Comparison of ENCODE assay signal across 24 mouse cellular contexts in the genomic region with DNA sequence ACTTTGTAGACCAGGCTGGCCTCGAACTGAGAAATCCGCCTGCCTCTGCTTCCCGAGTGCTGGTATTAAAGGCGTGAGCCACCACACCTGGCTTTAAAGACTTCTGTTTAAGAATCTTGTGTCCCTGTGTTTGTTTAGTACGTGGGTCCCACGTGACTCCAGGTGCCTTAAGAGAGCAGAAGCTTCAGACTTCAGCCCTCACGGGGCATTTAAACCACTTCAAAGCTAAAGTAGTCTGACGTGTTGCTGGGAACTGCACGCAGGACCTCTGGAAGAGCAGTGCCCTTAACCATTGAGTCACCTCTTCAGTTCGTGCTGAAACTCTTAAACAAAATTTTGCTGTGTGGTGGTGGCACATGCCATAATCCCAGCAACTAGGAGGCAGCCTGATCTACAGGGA. TPM values are rescaled to one million over a fixed set of nuclear protein-coding genes. Genes with fewer than 3 reads are reported as not detected.
DNase-seq lines count a peak whose midpoint lies in the region; ATAC-seq and TF ChIP-seq lines count a peak whose summit lies in the region.
"Had no signal": no experiment of that assay in that cellular context is flagged by ENCODE, and none has a peak within 500 bp of the region (broad histone marks: within the 10 kb centered on the region; RNA-seq: fewer than 3 reads in every experiment).

No protein-coding gene starts in this region.

- DNase-seq in lung, adult 18-20 months = peak; percentile 52 to 76
- DNase-seq in lung, postnatal 10 days = no peak
- DNase-seq in lung, postnatal 0 days (ENCODE audit: low spot score) = peak; percentile 60
- no peak for DNase-seq in lung, adult 2 months
- DNase-seq in T-cell, adult 2 months (ENCODE audit: low spot score) = peak; percentile 46
- peak; percentile 78 for DNase-seq in lung, postnatal 36 days
- DNase-seq in cerebellum, postnatal 14 days = no peak
- DNase-seq: adrenal gland, adult 2 months; adrenal gland, postnatal 10 days; adrenal gland, postnatal 25 days; B cell, adult 2 months; cerebellum, adult 11 months; cerebellum, adult 18-20 months; cerebellum, adult 8-10 months; cerebellum, adult 9-11 months; cerebellum, postnatal 25 days had no signal

- ATAC-seq in lung, postnatal 0 days = peak; percentile 62
- ATAC-seq: CD4-positive, CD25-positive, alpha-beta regulatory T cell, adult 4 months; forebrain, embryonic 13.5 days; forebrain, embryonic 15.5 days; Patski had no signal

- H3K4me2 ChIP-seq in lung, postnatal 0 days (replicated peaks; ENCODE audit: low read depth, low read length) = no peak overlapping the region
- H3K4me2 ChIP-seq: embryonic facial prominence, embryonic 12.5 days; forebrain, embryonic 13.5 days; forebrain, embryonic 15.5 days had no signal

- H3K4me3 ChIP-seq in lung, postnatal 0 days (ENCODE audit: low read depth, low read length) = no peak overlapping the region
- no peak overlapping the region for H3K4me3 ChIP-seq in lung, adult 2 months (replicated peaks; ENCODE audit: extremely low read depth, low read depth, low read length)
- H3K4me3 ChIP-seq: embryonic facial prominence, embryonic 10.5 days; embryonic facial prominence, embryonic 12.5 days; forebrain, embryonic 13.5 days; forebrain, embryonic 15.5 days had no signal

- no peak for TF ChIP-seq CTCF in lung, postnatal 0 days (IDR thresholded peaks at IDR 0.05)
- TF ChIP-seq CTCF in lung, adult 2 months (IDR thresholded peaks at IDR 0.05; ENCODE audit: insufficient read depth, low read length) = no peak

- H3K9me3 ChIP-seq in lung, postnatal 0 days (ENCODE audit: low read length) = no peaks in the 10 kb centered on the region
- H3K9me3 ChIP-seq: embryonic facial prominence, embryonic 10.5 days; embryonic facial prominence, embryonic 12.5 days; forebrain, embryonic 13.5 days; forebrain, embryonic 15.5 days; G1E had no signal

- H3K36me3 ChIP-seq in lung, postnatal 0 days (ENCODE audit: insufficient read depth, low read length) = no peaks in the 10 kb centered on the region

- H3K27ac ChIP-seq in lung, postnatal 0 days (ENCODE audit: low read length) = no peak overlapping the region
- H3K27ac ChIP-seq: embryonic facial prominence, embryonic 10.5 days; embryonic facial prominence, embryonic 12.5 days; forebrain, embryonic 13.5 days; forebrain, embryonic 15.5 days had no signal

- 49% methylated on average over 10 of the region's 10 CpGs for WGBS in lung, postnatal 0 days
- 64% methylated on average over 10 of the region's 10 CpGs for WGBS in lung, adult 2 months

- no peak for TF ChIP-seq POLR2A in lung, adult 2 months (IDR thresholded peaks at IDR 0.05; ENCODE audit: borderline replicate concordance, extremely low read depth, low read depth, low read length)

- no peak for TF ChIP-seq EP300 in lung, postnatal 0 days (IDR thresholded peaks at IDR 0.05)

- no peak overlapping the region for H3K9ac ChIP-seq in lung, postnatal 0 days (replicated peaks; ENCODE audit: low read depth)
- H3K9ac ChIP-seq: embryonic facial prominence, embryonic 12.5 days; forebrain, embryonic 13.5 days; forebrain, embryonic 15.5 days had no signal

- no peaks in the 10 kb centered on the region for H3K27me3 ChIP-seq in lung, postnatal 0 days (replicated peaks; ENCODE audit: insufficient read depth, low read length)
- H3K27me3 ChIP-seq: CH12.LX; embryonic facial prominence, embryonic 12.5 days; forebrain, embryonic 13.5 days; forebrain, embryonic 15.5 days; Patski had no signal

- H3K4me1 ChIP-seq in lung, postnatal 0 days (ENCODE audit: insufficient read depth, low read depth, low read length) = peaks cover 16% of the 10 kb centered on the region
- H3K4me1 ChIP-seq in lung, adult 2 months (ENCODE audit: control insufficient read depth, insufficient read depth, low read length) = peaks cover 13% of the 10 kb centered on the region

RNA-seq across cellular contexts. Expression of a gene that starts 13.5 kb away (rescaled TPM):
- 19.1 and 20.3 TPM in 2 replicates for polyA plus RNA-seq in lung, postnatal 0 days (2015; fragmentation: Nextera tagmentation; extraction: Ambion mirVana)
- polyA plus RNA-seq in lung, adult 2 months (2012; rRNA removed) = 113 and 121 TPM in 2 replicates

RNA-seq across cellular contexts. Expression of a gene that starts 27.7 kb away (rescaled TPM):
- 0.76 and 0.88 TPM in 2 replicates for polyA plus RNA-seq in lung, postnatal 0 days (2015; fragmentation: Nextera tagmentation; extraction: Ambion mirVana)
- polyA plus RNA-seq in lung, adult 2 months (2012; rRNA removed) = 4.3 and 5.0 TPM in 2 replicates

RNA-seq across cellular contexts. Expression of a gene that starts 28.0 kb away (rescaled TPM):
- 161 and 163 TPM in 2 replicates for polyA plus RNA-seq in lung, postnatal 0 days (2015; fragmentation: Nextera tagmentation; extraction: Ambion mirVana)
- 99.2 and 132 TPM in 2 replicates for polyA plus RNA-seq in lung, adult 2 months (2012; rRNA removed)

RNA-seq across cellular contexts. Expression of a gene that starts 31.8 kb away (rescaled TPM):
- polyA plus RNA-seq in lung, postnatal 0 days (2015; fragmentation: Nextera tagmentation; extraction: Ambion mirVana) = 0.05 and 0.15 TPM in 2 replicates
- polyA plus RNA-seq in lung, adult 2 months (2012; rRNA removed) = 0.62 and 17.3 TPM in 2 replicates
- polyA plus RNA-seq: CD4-positive, CD25-positive, alpha-beta regulatory T cell, adult 4 months had no signal

RNA-seq across cellular contexts. Expression of a gene that starts 41.2 kb away (rescaled TPM):
- polyA plus RNA-seq in lung, postnatal 0 days (2015; fragmentation: Nextera tagmentation; extraction: Ambion mirVana) = 85.5 and 91.9 TPM in 2 replicates
- 63.1 and 93.4 TPM in 2 replicates for polyA plus RNA-seq in lung, adult 2 months (2012; rRNA removed)

Comparison
In these comparisons a context has a peak if more than half of its experiments do, and no peak if none do; other contexts are left out.
1. DNase-seq: peak in lung, adult 18-20 months (2 of 2), lung, postnatal 0 days (single experiment), T-cell, adult 2 months (single experiment) and lung, postnatal 36 days (single experiment); none in lung, postnatal 10 days (single experiment), lung, adult 2 months (single experiment) and cerebellum, postnatal 14 days (0 of 2).